Mouse (Mus musculus) G1E (cell line): Measurements from ENCODE around the gene Arhgef33.

Source experiments
- CTCF ChIP-seq: IDR thresholded peaks from 2 replicates; pipeline ENCODE4 v1.5.1; 2012; ENCODE audit warnings: low read depth, low read length, inconsistent platforms, mixed read lengths
- GATA1 ChIP-seq: IDR thresholded peaks from 2 replicates; pipeline ENCODE4 v1.6.1; 2012; ENCODE audit warnings: borderline replicate concordance, low read length, inconsistent platforms, mixed read lengths
- GATA2 ChIP-seq: IDR thresholded peaks from 2 replicates; pipeline ENCODE4 v1.6.1; 2012; ENCODE audit warnings: low read depth, low read length, inconsistent platforms, borderline replicate concordance
- TAL1 ChIP-seq: conservative IDR thresholded peaks from 2 replicates; pipeline ENCODE4 v1.6.1; 2012; ENCODE audit warnings: low read depth, low read length, inconsistent platforms, mixed read lengths

DNA sequence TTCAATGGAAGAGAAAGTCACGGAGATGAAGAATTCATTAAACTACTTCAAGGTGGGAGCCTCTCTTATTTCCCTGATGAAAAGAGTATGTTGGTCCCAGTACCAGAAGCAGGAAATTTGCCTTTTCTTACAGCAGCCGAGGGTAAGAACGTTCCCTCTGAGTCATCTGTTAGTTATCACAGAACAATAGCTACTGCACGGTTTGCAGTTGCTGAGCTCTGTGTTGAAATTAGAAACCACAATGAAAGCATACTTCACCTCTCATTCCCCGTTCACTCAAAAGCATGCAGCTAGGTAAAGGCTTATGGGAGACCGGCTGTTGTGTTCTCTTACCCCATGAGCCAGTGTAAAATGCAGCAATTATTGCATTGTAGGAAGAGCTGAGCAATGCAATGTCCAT is 40.0 kb downstream of the Arhgef33 start:
- TF ChIP-seq CTCF (no peak), TAL1 (no peak), GATA2 (no peak), GATA1 (no peak)
